Mouse (Mus musculus) lung, embryonic 16.5 days (tissue): ENCODE data around the gene Gab2. TPM values are rescaled to one million over a fixed set of nuclear protein-coding genes. Genes with fewer than 3 reads are reported as not detected.
A peak's percentile ranks its signal among the peaks of the same experiment; 100 is the strongest.

Source experiments
- ATAC-seq: fragments of 200-750 bp; cut with Nextera tagmentation; 2 replicates; pipeline ENCODE4 v1.8.0; 2017; ENCODE audit warnings: low read depth, mild to moderate bottlenecking, moderate library complexity
- H3K27ac ChIP-seq: fragments of 300-500 bp; sonication (generic); 2 replicates; pipeline ENCODE4 v1.5.1; 2014; ENCODE audit warnings: mild to moderate bottlenecking, control low read depth, low read length
- H3K27me3 ChIP-seq: fragments of 300-500 bp; sonication (generic); 2 replicates; pipeline ENCODE4 v1.6.1; 2014; ENCODE audit warnings: low read depth, low read length, mixed read lengths; ENCODE audit not compliant: control insufficient read depth, insufficient read depth
- H3K36me3 ChIP-seq: fragments of 300-500 bp; sonication (generic); 2 replicates; pipeline ENCODE4 v1.6.1; 2014; ENCODE audit warnings: low read length; ENCODE audit not compliant: control insufficient read depth, insufficient read depth
- H3K4me1 ChIP-seq: fragments of 300-500 bp; sonication (generic); replicated peaks from 2 replicates; pipeline ENCODE4 v1.6.1; 2014; ENCODE audit warnings: low read length, mixed read lengths; ENCODE audit not compliant: control insufficient read depth, insufficient read depth
- H3K4me2 ChIP-seq: fragments of 300-500 bp; sonication (generic); 2 replicates; pipeline ENCODE4 v1.6.1; 2014; ENCODE audit warnings: low read depth, low read length, control low read depth
- H3K4me3 ChIP-seq: fragments of 300-500 bp; sonication (generic); 2 replicates; pipeline ENCODE4 v1.5.1; 2014; ENCODE audit warnings: mild to moderate bottlenecking, low read length, control low read depth
- H3K9ac ChIP-seq: fragments of 300-500 bp; sonication (generic); 2 replicates; pipeline ENCODE4 v1.6.1; 2014; ENCODE audit warnings: low read length, control low read depth
- H3K9me3 ChIP-seq: fragments of 300-500 bp; sonication (generic); 2 replicates; pipeline ENCODE4 v1.6.1; 2016; ENCODE audit warnings: low read length; ENCODE audit not compliant: control insufficient read depth
- WGBS: fragments of 180-500 bp; shearing (Covaris S2); extraction: QIAGEN DNeasy Blood & Tissue Kit; methylation state at CpG from one replicate; pipeline ENCODE4 v1.1.7; 2014; 5-methylcytosine and 5-hydroxymethylcytosine counted together
- polyA plus RNA-seq: library from polyadenylated mRNA; unstranded; fragments of >200 nt; fragmentation: Nextera tagmentation; extraction: Ambion mirVana; gene quantifications from 2 replicates; pipeline ENCODE4 v1.2.1, GENCODE M21; 2015

The Gab2 gene
- polyA plus RNA-seq, 1 experiment from 2014 or later = 8.9 TPM

GRCm38 (mm10) chr7:97085291-97085690 lies 3.9 kb downstream of the Gab2 start:
- WGBS = 21% methylated on average over 4 of the region's 4 CpGs
- Histone ChIP-seq H3K27me3 (no peaks in the 10 kb centered on the region), H3K4me3 (no peak overlapping the region), H3K9me3 (no peaks in the 10 kb centered on the region), H3K27ac (no peak overlapping the region), H3K4me2 (no peak overlapping the region), H3K4me1 (peaks cover 21% of the 10 kb centered on the region), H3K9ac (no peak overlapping the region), H3K36me3 (no peaks in the 10 kb centered on the region)
- ATAC-seq = no peak

GRCm38 (mm10) chr7:97094241-97094640 lies 12.9 kb downstream of the Gab2 start:
- Histone ChIP-seq H3K27me3 (no peaks in the 10 kb centered on the region), H3K9ac (no peak overlapping the region), H3K27ac (no peak overlapping the region), H3K4me3 (no peak overlapping the region), H3K4me1 (no peaks in the 10 kb centered on the region), H3K9me3 (no peaks in the 10 kb centered on the region), H3K4me2 (no peak overlapping the region), H3K36me3 (no peaks in the 10 kb centered on the region)
- WGBS = 61% methylated on average over 3 of the region's 3 CpGs
- no peak for ATAC-seq

- H3K4me3 ChIP-seq = no peak overlapping the region
- no peaks in the 10 kb centered on the region for H3K27me3 ChIP-seq
- no peak overlapping the region for H3K9ac ChIP-seq
- no peak for ATAC-seq
- no peak overlapping the region for H3K27ac ChIP-seq
- H3K36me3 ChIP-seq = no peaks in the 10 kb centered on the region
- H3K4me2 ChIP-seq = no peak overlapping the region
- H3K9me3 ChIP-seq = no peaks in the 10 kb centered on the region
- H3K4me1 ChIP-seq = no peaks in the 10 kb centered on the region
- WGBS = 83% methylated on average over 3 of the region's 3 CpGs
Measured at GRCm38 (mm10) chr7:97108119-97108518, 26.7 kb downstream of the Gab2 start.

GRCm38 (mm10) chr7:97128949-97129348 lies 47.6 kb downstream of the Gab2 start:
- Histone ChIP-seq H3K27me3 (no peaks in the 10 kb centered on the region), H3K27ac (no peak overlapping the region), H3K36me3 (0 out of 2 replicates have a peak, but pooled peaks cover 2% of the 10 kb centered on the region), H3K4me1 (no peaks in the 10 kb centered on the region; the same call in 1 of the 2 replicates), H3K4me2 (no peak overlapping the region), H3K9me3 (0 out of 2 replicates have a peak, but pooled peaks cover 2% of the 10 kb centered on the region), H3K9ac (no peak overlapping the region), H3K4me3 (no peak overlapping the region)
- 38% methylated on average over 1 of the region's 1 CpGs for whole genome bisulfite sequencing
- ATAC-seq = peak; percentile 52; the same call in 1 of the 2 replicates

GRCm38 (mm10) chr7:97136453-97136852 lies 55.1 kb downstream of the Gab2 start:
- H3K4me3 ChIP-seq = no peak overlapping the region
- peaks cover 3% of the 10 kb centered on the region for H3K9me3 ChIP-seq
- WGBS = 58% methylated on average over 3 of the region's 3 CpGs

GRCm38 (mm10) chr7:97151082-97151813 lies 69.9 kb downstream of the Gab2 start:
- no peaks in the 10 kb centered on the region for H3K27me3 ChIP-seq
- 66% methylated on average over 2 of the region's 2 CpGs for WGBS
- no peak overlapping the region for H3K9ac ChIP-seq
- peaks cover 15% of the 10 kb centered on the region for H3K4me1 ChIP-seq
- H3K27ac ChIP-seq = no peak overlapping the region
- no peak overlapping the region for H3K4me2 ChIP-seq
- H3K9me3 ChIP-seq = no peaks in the 10 kb centered on the region
- ATAC-seq = no peak
- H3K4me3 ChIP-seq = no peak overlapping the region
- H3K36me3 ChIP-seq = no peaks in the 10 kb centered on the region

More at GRCm38 (mm10) chr7:97136453-97136852, 55.1 kb downstream of the Gab2 start:
- H3K27me3 ChIP-seq = no peaks in the 10 kb centered on the region
- H3K4me1 ChIP-seq = no peaks in the 10 kb centered on the region
- H3K27ac ChIP-seq = no peak overlapping the region
- H3K36me3 ChIP-seq = peaks cover 4% of the 10 kb centered on the region; the same call in 1 of the 2 replicates
- no peak overlapping the region for H3K9ac ChIP-seq
- no peak overlapping the region for H3K4me2 ChIP-seq
- ATAC-seq = no peak

GRCm38 (mm10) chr7:97154756-97155487 lies 73.5 kb downstream of the Gab2 start:
- H3K9ac ChIP-seq = no peak overlapping the region
- H3K27me3 ChIP-seq = no peaks in the 10 kb centered on the region
- peak; percentile 60 for ATAC-seq
- no peak overlapping the region for H3K4me3 ChIP-seq
- peak overlapping the region; percentile 22 for H3K27ac ChIP-seq
- no peak overlapping the region for H3K4me2 ChIP-seq
- H3K9me3 ChIP-seq = no peaks in the 10 kb centered on the region
- 46% methylated on average over 2 of the region's 2 CpGs for WGBS
- H3K36me3 ChIP-seq = no peaks in the 10 kb centered on the region
- H3K4me1 ChIP-seq = peaks cover 22% of the 10 kb centered on the region

- Histone ChIP-seq H3K27ac (no peak overlapping the region), H3K9ac (no peak overlapping the region), H3K4me1 (peaks cover 4% of the 10 kb centered on the region; the same call in 1 of the 2 replicates), H3K27me3 (no peaks in the 10 kb centered on the region), H3K4me3 (no peak overlapping the region), H3K4me2 (no peak overlapping the region), H3K36me3 (no peaks in the 10 kb centered on the region), H3K9me3 (no peaks in the 10 kb centered on the region)
- no peak for ATAC-seq
- WGBS = 80% methylated on average over 1 of the region's 1 CpGs
Measured at GRCm38 (mm10) chr7:97164261-97164660, 82.9 kb downstream of the Gab2 start.

- no peak overlapping the region for H3K4me2 ChIP-seq
- no peak for ATAC-seq
- H3K9ac ChIP-seq = no peak overlapping the region
- 34% methylated on average over 1 of the region's 1 CpGs for WGBS
- H3K4me1 ChIP-seq = peaks cover 7% of the 10 kb centered on the region; the same call in 1 of the 2 replicates
- H3K27me3 ChIP-seq = no peaks in the 10 kb centered on the region
- H3K9me3 ChIP-seq = no peaks in the 10 kb centered on the region
- H3K27ac ChIP-seq = no peak overlapping the region
- no peaks in the 10 kb centered on the region for H3K36me3 ChIP-seq
- H3K4me3 ChIP-seq = no peak overlapping the region
Measured at GRCm38 (mm10) chr7:97171089-97171488, 89.7 kb downstream of the Gab2 start.
